Mouse (Mus musculus) layer of hippocampus, postnatal 14 days (tissue): ENCODE measurements around the gene Kras. TPM values are rescaled to one million over a fixed set of nuclear protein-coding genes. Genes with fewer than 3 reads are reported as not detected.

Experiments
- DNase-seq, 2 experiments: peaks; one replicate each; pipeline ENCODE4 v3.0.0; 2021 to 2022; ENCODE audit warnings: low spot score in 2 of 2, mixed read lengths in 1 of 2
- total RNA-seq, 2 experiments: library from RNA; stranded (reverse); gene quantifications; 2 replicates each; pipeline ENCODE4 v1.2.3; 2021

Gene Kras
- total RNA-seq, 2 experiments from 2014 or later, result 70.7 to 77.2 TPM

DNA sequence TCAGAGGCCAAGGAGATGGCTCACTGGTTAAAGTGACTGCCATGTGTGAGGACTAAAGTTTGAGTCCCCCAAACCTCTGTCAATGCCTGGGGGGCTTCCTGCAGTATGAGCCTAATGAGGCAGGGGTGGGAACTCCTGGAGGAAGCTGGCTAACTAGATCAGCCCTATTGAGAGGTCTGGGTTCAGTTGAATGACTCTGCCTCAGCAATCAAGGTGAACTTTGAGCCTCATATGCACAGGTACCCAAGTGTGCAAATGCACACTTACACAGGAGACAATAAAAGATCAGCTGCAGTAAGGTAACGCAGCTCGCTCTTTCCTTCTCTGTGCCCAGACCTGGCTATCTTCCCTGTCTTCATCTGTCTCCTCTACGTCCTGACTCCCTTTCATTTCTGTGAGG, 57.0 kb downstream of the Kras start:
- no peak for DNase-seq

DNA sequence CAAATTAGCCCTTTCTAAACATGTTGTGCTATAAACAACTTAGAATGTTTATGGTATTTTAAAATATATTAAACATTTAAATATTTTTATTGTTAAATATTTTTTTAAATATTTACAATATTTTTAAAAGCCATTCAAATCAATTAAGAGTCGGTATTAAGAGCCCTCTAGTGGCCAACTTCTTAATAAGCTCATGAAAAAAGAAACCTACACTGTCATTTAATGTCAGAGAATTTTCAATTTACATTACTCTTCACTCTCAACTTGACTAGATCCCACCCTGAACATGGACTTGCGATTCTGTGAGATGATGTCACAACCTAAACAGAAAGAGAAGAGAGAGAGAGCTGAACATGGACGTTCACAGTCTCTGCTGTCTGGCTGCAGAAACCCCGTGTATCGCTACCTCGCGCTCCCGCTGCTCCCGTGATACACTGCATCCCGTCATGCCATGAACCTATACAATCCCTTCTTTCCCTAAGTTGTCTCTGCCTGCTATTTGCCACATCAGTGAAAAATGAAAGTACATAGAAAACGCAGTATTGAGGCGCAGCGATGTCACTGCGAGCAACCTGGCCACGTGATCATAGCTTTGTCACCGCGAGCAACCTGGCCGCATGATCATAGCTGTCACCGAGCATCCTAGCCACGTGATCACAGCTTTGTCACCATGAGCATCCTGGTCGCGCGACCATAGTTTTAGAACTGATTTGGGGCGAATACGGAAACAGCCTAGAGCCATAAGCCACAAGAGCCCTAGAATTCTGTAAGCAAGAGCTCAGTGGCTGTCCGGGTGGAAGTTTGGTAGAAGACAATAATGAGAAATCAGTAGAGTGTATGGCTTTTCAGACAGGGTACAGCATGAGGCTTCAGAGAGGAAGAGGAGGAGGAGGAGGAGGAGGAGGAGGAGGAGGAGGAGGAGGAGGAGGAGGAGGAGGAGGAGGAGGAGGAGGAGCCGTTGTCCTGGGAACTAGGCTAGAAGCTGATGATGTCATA, 62.6 kb downstream of the Kras start:
- peak; percentile 45 to 54 for DNase-seq

DNA sequence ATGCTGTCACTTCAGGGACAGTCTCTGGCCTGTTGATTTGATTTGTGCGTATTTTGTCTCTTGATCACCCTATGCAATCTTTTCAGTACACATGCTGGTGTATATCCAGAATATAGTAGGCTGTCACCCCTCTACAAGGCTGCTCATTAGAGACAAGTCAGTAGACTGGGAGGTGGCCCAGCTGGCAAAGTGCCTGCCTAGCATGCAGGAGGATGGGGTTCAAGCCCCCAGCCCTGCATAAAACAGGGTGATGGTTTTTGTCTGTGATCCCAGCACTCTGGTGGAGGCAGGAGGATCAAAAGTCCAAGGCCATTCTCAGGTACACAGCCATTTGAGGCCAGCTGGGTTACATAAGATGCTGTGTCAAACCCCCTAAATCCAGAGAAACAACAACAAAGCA, 63.9 kb downstream of the Kras start:
- DNase-seq, result no peak

DNA sequence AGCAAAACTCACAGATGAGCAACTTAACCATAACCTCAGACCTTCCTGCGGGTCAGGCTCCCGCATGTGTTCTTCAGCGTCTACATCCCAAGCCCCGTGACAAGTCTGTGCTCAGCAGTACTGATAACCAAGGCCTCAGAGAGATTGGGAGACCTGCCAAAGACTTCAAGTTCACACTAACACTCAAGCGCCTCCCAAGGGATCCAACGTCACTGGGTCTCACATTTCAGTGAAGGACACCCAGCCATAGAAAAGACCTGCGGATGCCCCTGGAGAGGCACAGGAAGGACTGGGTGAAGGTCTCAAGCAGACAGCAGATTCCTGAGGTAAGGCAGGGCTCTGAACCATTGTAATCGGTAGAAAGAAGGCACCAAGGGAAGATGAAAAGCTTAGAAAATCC, 68.0 kb downstream of the Kras start:
- DNase-seq, result no peak

DNA sequence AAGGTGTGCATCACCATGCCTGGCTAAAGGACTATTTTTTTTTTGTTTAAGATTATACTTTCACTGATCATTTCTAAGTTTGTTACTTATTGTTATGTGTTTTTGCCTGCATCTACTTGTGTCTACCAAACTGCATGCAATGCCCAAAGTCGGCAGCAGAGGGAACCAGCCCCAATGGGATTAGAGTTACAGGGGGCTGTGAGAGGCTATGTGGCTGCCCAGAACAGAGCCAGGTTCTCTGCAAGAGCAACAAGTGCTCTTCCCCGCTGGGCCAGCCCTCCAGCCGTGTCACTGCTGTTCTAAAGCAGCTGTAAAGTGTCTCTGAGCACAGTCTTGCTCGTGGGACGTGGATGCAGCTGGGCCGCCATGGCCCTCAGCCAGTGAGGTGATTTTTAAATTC, 70.4 kb downstream of the Kras start:
- peak in 1 of 2 experiments; percentile 28 for DNase-seq

DNA sequence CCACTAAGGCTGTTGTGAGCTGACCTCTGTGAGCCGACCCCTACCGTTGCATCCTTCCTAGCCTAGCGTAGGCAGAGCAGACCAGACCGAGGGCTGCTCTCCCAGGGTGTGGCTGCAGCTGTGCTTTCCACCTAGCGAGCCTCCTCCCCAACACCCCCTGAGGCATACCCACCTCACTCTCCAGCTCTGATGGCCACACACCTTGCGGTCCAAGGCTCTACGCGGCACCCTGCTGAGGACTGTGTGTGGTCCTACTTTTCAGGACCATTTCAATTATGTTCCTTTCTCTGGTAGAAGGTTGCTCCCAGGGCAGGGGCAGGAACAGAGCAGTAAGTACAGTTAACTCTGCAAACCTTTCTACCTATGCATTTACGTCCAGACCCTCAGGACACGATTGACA, 73.6 kb downstream of the Kras start:
- DNase-seq, result no peak

DNA sequence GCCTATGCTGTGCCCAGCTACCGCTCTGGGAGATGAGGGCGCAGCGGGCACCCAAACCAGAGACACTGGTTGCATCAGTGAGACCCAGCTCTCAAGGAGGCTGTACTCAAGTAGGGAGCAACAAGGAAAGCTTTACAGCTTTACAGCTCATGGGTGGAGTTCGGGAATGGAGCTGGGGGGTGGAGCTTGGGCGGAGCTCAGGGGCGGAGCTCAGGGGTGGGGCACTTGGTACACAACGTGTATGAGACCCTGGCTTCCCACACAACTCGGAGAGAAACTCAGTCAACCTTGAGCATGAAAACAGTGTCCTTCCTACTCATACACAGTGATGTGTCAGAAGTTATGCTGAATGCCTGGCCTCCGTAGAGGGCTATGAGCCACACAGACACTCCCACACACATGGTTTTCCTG, 74.5 kb downstream of the Kras start:
- no peak for DNase-seq

DNA sequence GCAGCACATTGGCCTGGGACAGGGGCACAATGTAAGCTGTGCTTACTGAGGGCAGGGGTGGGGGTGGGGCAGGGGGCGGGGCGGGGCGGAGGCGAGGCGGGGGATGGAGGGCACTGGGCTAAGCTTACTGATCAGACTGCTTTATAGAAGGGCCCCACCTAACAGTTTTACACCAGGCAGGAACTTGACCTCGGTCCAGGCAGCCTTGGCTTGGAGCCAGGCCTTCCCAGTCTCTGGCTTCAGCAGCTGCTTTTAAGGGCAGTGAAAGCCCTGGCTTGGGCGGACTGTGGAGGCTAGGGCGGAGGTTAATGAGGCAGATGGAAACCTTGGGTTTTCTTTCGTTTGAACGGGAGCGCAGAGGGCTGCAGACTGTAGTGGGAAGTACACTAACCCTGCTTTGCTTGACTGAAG, 76.3 kb downstream of the Kras start:
- peak in 1 of 2 experiments; percentile 37 for DNase-seq

DNA sequence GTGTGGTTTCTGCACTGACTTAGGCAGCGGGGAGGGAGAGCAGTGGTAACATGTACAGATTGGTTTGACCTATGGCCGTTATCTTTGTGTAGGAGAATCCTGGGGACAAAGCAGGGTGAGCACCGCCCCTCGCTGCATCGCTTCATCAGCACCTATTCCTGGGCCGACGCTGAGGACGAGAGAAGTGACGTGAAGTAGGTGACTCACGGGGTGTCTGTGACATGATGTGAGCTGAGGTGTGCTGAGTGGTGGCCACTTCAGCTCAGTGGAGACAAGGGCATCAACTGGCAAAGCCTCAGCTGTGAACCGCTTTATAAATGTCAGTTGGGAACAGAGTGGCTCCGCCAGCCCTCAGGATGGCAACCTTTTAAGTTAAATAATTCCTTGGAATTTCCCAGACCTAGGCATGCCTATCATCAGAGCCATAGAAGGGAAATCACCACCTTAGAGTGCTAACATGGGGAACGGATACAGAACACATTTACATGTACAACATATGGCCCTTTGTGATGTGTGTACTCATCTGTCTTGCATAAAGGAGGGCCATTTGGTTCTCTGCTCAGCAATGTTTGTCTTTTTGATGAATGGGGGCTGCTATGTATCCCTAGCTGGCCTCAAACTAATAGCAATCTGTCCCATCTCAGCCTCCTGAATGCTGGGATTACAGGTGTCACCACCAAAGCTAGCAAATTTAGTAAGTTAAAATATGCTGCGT, 78.0 kb downstream of the Kras start:
- DNase-seq, result no peak

Other genes starting within 250 kb of the Kras start
- 10 to 100 TPM; 88.1 to 88.7 TPM for gene Bcat1, start 174.1 kb downstream of the Kras start, total RNA-seq
- gene Lrmp, start 134.6 kb downstream of the Kras start, total RNA-seq, result 1 to 10 TPM; 3.3 to 3.5 TPM
- 1 to 10 TPM; 1.7 to 2.4 TPM for gene Casc1, start 39.2 kb downstream of the Kras start, total RNA-seq
- gene Etfrf1, start 39.1 kb downstream of the Kras start, total RNA-seq, result 10 to 100 TPM; 25.5 to 25.9 TPM